Mouse (Mus musculus): ENCODE measurements around the gene Numa1.

DNA sequence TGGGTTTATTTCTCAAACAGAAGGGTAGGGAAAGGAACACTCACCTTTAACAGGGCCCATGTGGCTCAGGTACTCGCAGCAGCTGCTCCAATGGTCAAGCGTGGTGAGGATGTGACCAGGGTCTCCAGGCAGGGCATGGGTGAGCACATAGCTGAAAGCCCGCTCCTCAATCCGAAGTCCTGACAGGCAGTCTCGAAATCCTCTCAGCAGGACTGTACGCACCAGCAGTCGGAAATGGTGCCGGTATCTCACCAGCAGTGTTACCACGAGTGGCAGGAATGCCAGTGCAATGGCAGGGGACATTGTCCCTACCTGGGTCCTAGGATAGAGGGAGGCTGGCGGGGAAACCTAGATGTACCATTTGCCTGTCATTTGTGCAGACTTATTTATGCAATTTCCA lies 31.9 kb upstream of the Numa1 start:
- no peak for TF ChIP-seq CTCF (IDR thresholded peaks at IDR 0.05; ENCODE audit: extremely low read depth, insufficient read length, insufficient replicate concordance, low read depth, low read length)
- no peak for TF ChIP-seq POLR2A (IDR thresholded peaks at IDR 0.05; ENCODE audit: low read depth, low read length)
